Mouse (Mus musculus): ENCODE measurements at regions not wholly inside any gene's neighbourhood (a gene's known extent, or its start where the extent isn't known, plus 50 kb on each side); places are given as distances from the start of the nearest gene placed in this dataset.

DNA sequence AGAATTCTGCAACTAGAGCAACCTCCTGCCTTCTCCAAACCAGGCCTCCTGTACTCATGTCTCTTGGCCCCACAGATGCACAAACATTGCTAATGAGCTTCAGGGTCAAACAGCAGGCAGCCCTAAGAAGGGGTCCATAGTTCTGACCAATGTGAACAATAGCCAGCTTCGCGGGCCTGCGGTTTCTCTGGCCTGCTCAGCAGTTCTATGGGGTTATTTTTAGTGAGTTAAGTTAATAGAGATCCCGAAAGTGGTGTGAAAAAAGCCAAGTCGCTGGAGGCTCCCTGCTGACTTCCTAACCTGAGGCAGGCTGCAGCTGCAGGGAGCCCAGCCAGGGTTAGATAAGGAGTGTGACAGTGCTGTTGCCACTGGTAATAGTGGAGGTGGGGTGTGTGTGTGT lies 106.6 kb downstream of the Pdcd6ip start:
- H3K9ac ChIP-seq (ENCODE audit: low read length) = no peak overlapping the region
- no peak for ATAC-seq
- no peak overlapping the region for H3K4me2 ChIP-seq (ENCODE audit: low read length)
- no peak overlapping the region for H3K4me3 ChIP-seq (ENCODE audit: low read depth, low read length)
- H3K4me1 ChIP-seq (ENCODE audit: control insufficient read depth, insufficient read depth, low read length) = no peaks in the 10 kb centered on the region
- no peaks in the 10 kb centered on the region for H3K9me3 ChIP-seq (replicated peaks; ENCODE audit: control insufficient read depth, low read length)
- no peak overlapping the region for H3K27ac ChIP-seq (ENCODE audit: low read depth, low read length)
- no peaks in the 10 kb centered on the region for H3K36me3 ChIP-seq (ENCODE audit: control insufficient read depth, insufficient read depth, low read length)
- 3% methylated on average over 5 of the region's 5 CpGs for WGBS
- DNase-seq (ENCODE audit: low spot score) = no peak
- no peaks in the 10 kb centered on the region for H3K27me3 ChIP-seq (replicated peaks; ENCODE audit: control insufficient read depth, insufficient read depth, low read length)

DNA sequence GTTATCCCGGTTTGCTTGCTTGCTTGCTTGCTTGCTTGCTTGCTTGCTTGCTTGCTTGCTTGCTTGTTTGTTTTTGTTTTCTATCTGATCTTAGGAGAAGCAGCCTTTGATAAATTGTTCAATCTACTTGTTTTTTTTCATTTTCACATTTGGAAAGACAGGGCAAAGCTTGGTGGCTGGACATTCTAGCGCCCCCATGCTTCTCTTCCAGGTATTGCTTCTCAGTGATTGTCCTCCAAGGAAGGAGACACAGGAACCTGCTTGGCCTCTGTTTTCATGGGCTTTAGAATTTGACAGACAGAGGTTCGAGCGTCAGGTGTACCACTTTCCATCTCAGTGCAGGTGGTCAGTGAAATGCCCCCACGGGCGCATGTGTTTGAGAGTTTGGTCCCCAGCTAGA lies 120.8 kb downstream of the Pdcd6ip start:
- ATAC-seq (no peak), DNase-seq (ENCODE audit: low spot score) (no peak)
- no peaks in the 10 kb centered on the region for H3K27me3 ChIP-seq (replicated peaks; ENCODE audit: control insufficient read depth, insufficient read depth, low read length)
- H3K9ac ChIP-seq (ENCODE audit: low read length) = no peak overlapping the region
- H3K4me2 ChIP-seq (ENCODE audit: low read length) = no peak overlapping the region
- no peak overlapping the region for H3K27ac ChIP-seq (ENCODE audit: low read depth, low read length)
- H3K9me3 ChIP-seq (replicated peaks; ENCODE audit: control insufficient read depth, low read length) = no peaks in the 10 kb centered on the region
- 64% methylated on average over 6 of the region's 6 CpGs for WGBS
- no peaks in the 10 kb centered on the region for H3K36me3 ChIP-seq (ENCODE audit: control insufficient read depth, insufficient read depth, low read length)
- no peak overlapping the region for H3K4me3 ChIP-seq (ENCODE audit: low read depth, low read length)
- no peaks in the 10 kb centered on the region for H3K4me1 ChIP-seq (ENCODE audit: control insufficient read depth, insufficient read depth, low read length)

DNA sequence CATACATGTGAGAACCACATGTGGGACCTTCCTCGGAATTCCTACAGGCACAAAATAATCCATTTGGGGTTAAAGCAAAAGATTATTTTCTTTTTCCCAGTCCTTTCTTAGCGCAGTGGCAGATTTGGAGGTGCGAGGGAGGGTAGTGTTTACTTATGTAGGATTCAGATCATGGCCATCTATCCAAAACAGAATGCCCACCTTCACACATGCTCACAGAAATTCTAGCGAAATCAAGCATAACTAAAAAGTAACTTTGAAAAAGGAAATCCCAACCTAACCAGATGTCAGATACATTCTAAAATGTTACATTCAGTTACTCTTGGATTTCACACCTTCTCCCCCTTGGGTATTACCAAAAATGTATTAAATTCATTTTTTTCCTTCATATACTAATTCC lies 121.6 kb downstream of the Pdcd6ip start:
- Histone ChIP-seq H3K9me3 (replicated peaks; ENCODE audit: control insufficient read depth, low read length) (no peaks in the 10 kb centered on the region), H3K4me1 (ENCODE audit: control insufficient read depth, insufficient read depth, low read length) (no peaks in the 10 kb centered on the region), H3K9ac (ENCODE audit: low read length) (no peak overlapping the region), H3K27me3 (replicated peaks; ENCODE audit: control insufficient read depth, insufficient read depth, low read length) (no peaks in the 10 kb centered on the region), H3K4me2 (ENCODE audit: low read length) (no peak overlapping the region), H3K27ac (ENCODE audit: low read depth, low read length) (no peak overlapping the region), H3K36me3 (ENCODE audit: control insufficient read depth, insufficient read depth, low read length) (no peaks in the 10 kb centered on the region), H3K4me3 (ENCODE audit: low read depth, low read length) (no peak overlapping the region)
- no peak for DNase-seq (ENCODE audit: low spot score)
- ATAC-seq = no peak
- over 99% methylated on average over 4 of the region's 4 CpGs for WGBS

DNA sequence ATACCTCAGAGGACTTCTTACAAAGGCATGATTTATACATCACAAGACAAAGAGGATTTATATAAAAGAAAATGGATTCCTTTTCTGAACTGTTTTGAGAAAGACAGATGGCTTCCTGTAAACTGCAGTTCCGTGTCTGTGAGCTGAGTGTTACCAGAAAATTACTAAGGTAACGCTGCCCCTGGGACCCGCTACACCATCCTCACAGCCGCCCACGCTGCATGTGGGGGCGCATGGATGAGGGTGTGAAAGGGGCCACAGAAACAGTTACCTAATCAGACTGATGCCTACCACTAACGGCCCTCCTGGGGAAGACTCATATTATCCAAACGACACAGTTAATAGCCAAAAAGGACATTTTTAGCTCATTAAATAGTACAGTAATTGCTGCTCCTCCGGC lies 129.8 kb downstream of the Pdcd6ip start:
- Histone ChIP-seq H3K9ac (ENCODE audit: low read length) (no peak overlapping the region), H3K4me3 (ENCODE audit: low read depth, low read length) (no peak overlapping the region), H3K4me2 (ENCODE audit: low read length) (no peak overlapping the region), H3K9me3 (replicated peaks; ENCODE audit: control insufficient read depth, low read length) (no peaks in the 10 kb centered on the region), H3K4me1 (ENCODE audit: control insufficient read depth, insufficient read depth, low read length) (no peaks in the 10 kb centered on the region), H3K27ac (ENCODE audit: low read depth, low read length) (no peak overlapping the region), H3K36me3 (ENCODE audit: control insufficient read depth, insufficient read depth, low read length) (no peaks in the 10 kb centered on the region), H3K27me3 (replicated peaks; ENCODE audit: control insufficient read depth, insufficient read depth, low read length) (no peaks in the 10 kb centered on the region)
- peak; percentile 7 for DNase-seq (ENCODE audit: low spot score)
- 49% methylated on average over 9 of the region's 9 CpGs for WGBS
- ATAC-seq = no peak

DNA sequence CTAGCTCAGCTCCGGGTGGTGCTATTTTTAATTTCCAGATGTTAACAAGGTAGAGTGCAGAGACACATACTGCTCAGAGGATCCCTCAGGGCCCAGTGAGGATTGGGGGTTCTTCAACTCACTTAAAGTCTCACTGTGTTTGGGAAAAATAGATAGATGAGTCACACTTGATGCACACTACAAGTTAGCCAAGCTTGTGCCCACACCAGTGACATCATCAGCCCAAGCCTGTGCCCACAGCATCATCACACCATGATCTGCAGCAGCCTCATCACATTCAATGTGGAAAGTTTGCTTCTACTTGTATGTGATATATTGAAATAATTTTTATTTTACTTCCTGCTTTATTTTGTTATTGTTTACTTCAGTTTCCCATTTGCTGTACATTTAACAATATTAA lies 139.2 kb downstream of the Pdcd6ip start:
- H3K9ac ChIP-seq (ENCODE audit: low read length) = no peak overlapping the region
- H3K27ac ChIP-seq (ENCODE audit: low read depth, low read length) = no peak overlapping the region
- DNase-seq (ENCODE audit: low spot score) (no peak), ATAC-seq (no peak)
- H3K4me3 ChIP-seq (ENCODE audit: low read depth, low read length) = no peak overlapping the region
- H3K4me2 ChIP-seq (ENCODE audit: low read length) = no peak overlapping the region
- H3K36me3 ChIP-seq (ENCODE audit: control insufficient read depth, insufficient read depth, low read length) = no peaks in the 10 kb centered on the region
- no peaks in the 10 kb centered on the region for H3K9me3 ChIP-seq (replicated peaks; ENCODE audit: control insufficient read depth, low read length)
- H3K4me1 ChIP-seq (ENCODE audit: control insufficient read depth, insufficient read depth, low read length) = no peaks in the 10 kb centered on the region
- WGBS = 89% methylated on average over 1 of the region's 1 CpGs
- H3K27me3 ChIP-seq (replicated peaks; ENCODE audit: control insufficient read depth, insufficient read depth, low read length) = no peaks in the 10 kb centered on the region

DNA sequence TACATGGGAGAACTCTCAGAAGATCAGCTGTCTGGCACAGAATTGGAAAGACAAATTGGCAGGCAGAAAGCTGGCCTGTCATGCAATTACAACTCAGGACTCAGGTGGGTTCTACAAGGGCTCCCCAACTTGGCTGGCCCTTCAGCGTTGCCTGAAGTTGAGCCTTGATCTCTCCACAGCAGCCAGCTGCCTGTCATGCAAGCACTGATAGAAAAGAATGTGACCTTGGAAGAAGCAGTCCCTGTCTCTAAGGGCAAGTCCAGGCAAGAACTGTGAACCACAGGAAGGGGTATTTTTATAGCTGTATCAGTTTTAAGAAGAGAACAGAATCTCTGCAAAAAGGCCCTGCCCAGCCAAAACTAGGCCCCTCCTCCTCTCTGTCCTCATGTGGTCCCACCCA lies 140.4 kb downstream of the Pdcd6ip start:
- DNase-seq (ENCODE audit: low spot score) (no peak), ATAC-seq (no peak)
- Histone ChIP-seq H3K4me3 (ENCODE audit: low read depth, low read length) (no peak overlapping the region), H3K36me3 (ENCODE audit: control insufficient read depth, insufficient read depth, low read length) (no peaks in the 10 kb centered on the region), H3K27ac (ENCODE audit: low read depth, low read length) (no peak overlapping the region), H3K4me2 (ENCODE audit: low read length) (no peak overlapping the region), H3K9ac (ENCODE audit: low read length) (no peak overlapping the region), H3K9me3 (replicated peaks; ENCODE audit: control insufficient read depth, low read length) (no peaks in the 10 kb centered on the region), H3K27me3 (replicated peaks; ENCODE audit: control insufficient read depth, insufficient read depth, low read length) (no peaks in the 10 kb centered on the region), H3K4me1 (ENCODE audit: control insufficient read depth, insufficient read depth, low read length) (no peaks in the 10 kb centered on the region)
- 89% methylated on average over 1 of the region's 1 CpGs for WGBS

DNA sequence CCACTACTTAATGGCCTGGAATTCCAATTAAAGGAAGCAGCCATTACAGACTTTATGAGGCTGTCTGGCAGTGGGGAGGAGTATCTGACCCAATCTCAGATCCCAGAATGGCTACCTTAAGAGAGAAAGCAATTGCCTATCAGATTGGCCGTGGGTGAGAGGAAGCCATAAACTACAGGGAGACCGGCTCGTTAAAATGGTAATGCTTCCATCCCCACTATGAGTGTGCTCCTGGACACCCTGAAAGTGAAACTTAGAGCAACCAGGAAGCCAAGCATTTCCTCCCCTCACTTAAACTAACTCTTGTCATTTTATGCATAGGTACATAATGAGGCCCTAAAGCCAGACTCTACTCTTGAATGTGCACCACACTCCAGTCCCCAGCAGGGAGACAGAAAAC lies 141.4 kb downstream of the Pdcd6ip start:
- 78% methylated on average over 3 of the region's 3 CpGs for WGBS

DNA sequence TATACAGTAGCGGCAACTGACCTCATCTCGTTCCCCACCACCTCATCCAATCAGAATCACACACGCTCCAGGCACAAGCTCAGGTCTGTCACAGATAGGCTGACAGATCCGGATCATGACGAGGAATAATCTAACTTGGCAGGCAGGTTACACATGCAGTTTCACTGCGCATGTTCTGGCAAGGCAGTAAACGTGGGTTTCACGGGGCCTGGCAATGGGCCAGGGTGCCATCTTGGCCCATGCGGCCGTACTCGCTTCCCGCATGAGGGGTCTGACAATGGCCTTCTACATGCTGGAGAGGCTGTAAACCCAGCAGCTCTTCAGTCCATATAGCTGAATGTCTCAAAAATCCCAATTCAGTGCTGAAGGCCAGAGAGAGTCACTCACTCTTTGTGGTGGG lies 154.1 kb downstream of the Pdcd6ip start:
- no peaks in the 10 kb centered on the region for H3K36me3 ChIP-seq (ENCODE audit: control insufficient read depth, insufficient read depth, low read length)
- H3K9me3 ChIP-seq (replicated peaks; ENCODE audit: control insufficient read depth, low read length) = no peaks in the 10 kb centered on the region
- H3K4me3 ChIP-seq (ENCODE audit: low read depth, low read length) = no peak overlapping the region
- ATAC-seq (no peak), DNase-seq (ENCODE audit: low spot score) (peak; percentile 4)
- no peak overlapping the region for H3K4me2 ChIP-seq (ENCODE audit: low read length)
- H3K27ac ChIP-seq (ENCODE audit: low read depth, low read length) = no peak overlapping the region
- no peak overlapping the region for H3K9ac ChIP-seq (ENCODE audit: low read length)
- no peaks in the 10 kb centered on the region for H3K4me1 ChIP-seq (ENCODE audit: control insufficient read depth, insufficient read depth, low read length)
- WGBS = 91% methylated on average over 12 of the region's 12 CpGs
- no peaks in the 10 kb centered on the region for H3K27me3 ChIP-seq (replicated peaks; ENCODE audit: control insufficient read depth, insufficient read depth, low read length)

More for the DNA sequence above, 141.4 kb downstream of the Pdcd6ip start:
- Histone ChIP-seq H3K4me2 (ENCODE audit: low read length) (no peak overlapping the region), H3K36me3 (ENCODE audit: control insufficient read depth, insufficient read depth, low read length) (no peaks in the 10 kb centered on the region), H3K9me3 (replicated peaks; ENCODE audit: control insufficient read depth, low read length) (no peaks in the 10 kb centered on the region), H3K4me3 (ENCODE audit: low read depth, low read length) (no peak overlapping the region), H3K9ac (ENCODE audit: low read length) (no peak overlapping the region), H3K27me3 (replicated peaks; ENCODE audit: control insufficient read depth, insufficient read depth, low read length) (no peaks in the 10 kb centered on the region), H3K27ac (ENCODE audit: low read depth, low read length) (no peak overlapping the region), H3K4me1 (ENCODE audit: control insufficient read depth, insufficient read depth, low read length) (no peaks in the 10 kb centered on the region)
- ATAC-seq (no peak), DNase-seq (ENCODE audit: low spot score) (no peak)

DNA sequence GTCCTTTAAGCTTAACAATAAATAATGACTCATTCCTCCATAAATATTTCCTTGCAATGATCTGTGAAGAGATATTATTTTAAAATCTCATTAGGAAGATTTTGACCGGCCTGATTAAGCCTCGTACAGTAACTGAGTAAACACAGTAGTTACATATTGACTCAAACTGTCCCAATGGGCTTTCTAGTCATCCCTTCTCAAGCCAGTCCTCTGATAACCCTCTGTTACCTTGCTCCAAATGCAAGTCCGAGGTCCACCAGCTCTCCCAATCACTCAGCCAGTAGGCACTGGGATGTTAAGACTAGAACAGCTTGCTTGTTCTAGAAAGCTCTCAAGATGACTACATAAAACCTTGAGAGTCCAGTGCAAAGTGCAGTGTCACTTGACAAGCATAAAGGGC lies 160.6 kb downstream of the Pdcd6ip start:
- H3K4me1 ChIP-seq (ENCODE audit: control insufficient read depth, insufficient read depth, low read length) = no peaks in the 10 kb centered on the region
- no peaks in the 10 kb centered on the region for H3K27me3 ChIP-seq (replicated peaks; ENCODE audit: control insufficient read depth, insufficient read depth, low read length)
- no peak overlapping the region for H3K4me2 ChIP-seq (ENCODE audit: low read length)
- H3K9me3 ChIP-seq (replicated peaks; ENCODE audit: control insufficient read depth, low read length) = no peaks in the 10 kb centered on the region
- no peaks in the 10 kb centered on the region for H3K36me3 ChIP-seq (ENCODE audit: control insufficient read depth, insufficient read depth, low read length)
- no peak overlapping the region for H3K9ac ChIP-seq (ENCODE audit: low read length)
- H3K27ac ChIP-seq (ENCODE audit: low read depth, low read length) = no peak overlapping the region
- no peak for DNase-seq (ENCODE audit: low spot score)
- ATAC-seq = no peak
- H3K4me3 ChIP-seq (ENCODE audit: low read depth, low read length) = no peak overlapping the region
- 89% methylated on average over 3 of the region's 3 CpGs for WGBS

DNA sequence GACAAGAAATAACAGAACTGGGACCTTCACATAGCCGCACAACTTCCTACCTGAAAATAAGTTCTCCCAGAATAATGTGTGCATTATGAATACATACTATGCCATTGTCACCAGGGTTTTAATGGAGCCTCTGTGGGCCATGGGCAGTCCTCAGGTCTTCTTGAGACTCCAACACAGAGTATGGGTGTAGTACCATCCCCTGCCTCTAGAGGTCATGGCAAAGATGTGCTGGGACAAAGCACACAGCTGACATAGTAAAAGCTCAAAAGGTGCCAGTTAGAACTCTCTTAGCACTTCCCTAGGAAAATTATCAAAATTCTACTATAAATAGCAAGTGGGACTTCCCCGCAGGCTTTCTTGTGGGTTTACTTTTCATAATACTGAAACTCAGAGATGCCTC lies 179.5 kb downstream of the Pdcd6ip start:
- ATAC-seq (no peak), DNase-seq (ENCODE audit: low spot score) (peak; percentile 44)
- H3K36me3 ChIP-seq (ENCODE audit: control insufficient read depth, insufficient read depth, low read length) = no peaks in the 10 kb centered on the region
- H3K9me3 ChIP-seq (replicated peaks; ENCODE audit: control insufficient read depth, low read length) = no peaks in the 10 kb centered on the region
- H3K4me2 ChIP-seq (ENCODE audit: low read length) = no peak overlapping the region
- H3K9ac ChIP-seq (ENCODE audit: low read length) = no peak overlapping the region
- no peaks in the 10 kb centered on the region for H3K4me1 ChIP-seq (ENCODE audit: control insufficient read depth, insufficient read depth, low read length)
- H3K27me3 ChIP-seq (replicated peaks; ENCODE audit: control insufficient read depth, insufficient read depth, low read length) = no peaks in the 10 kb centered on the region
- 83% methylated on average over 2 of the region's 2 CpGs for WGBS
- no peak overlapping the region for H3K4me3 ChIP-seq (ENCODE audit: low read depth, low read length)
- H3K27ac ChIP-seq (ENCODE audit: low read depth, low read length) = no peak overlapping the region
